Mouse (Mus musculus) stomach, adult 2 months (tissue): ENCODE results near the gene Mpped1. TPM values are rescaled to one million over a fixed set of nuclear protein-coding genes. Genes with fewer than 3 reads are reported as not detected.

Source experiments
- polyA plus RNA-seq: library from polyadenylated mRNA; depleted of rRNA; stranded (reverse); fragments of >200 nt; gene quantifications from 2 replicates; pipeline ENCODE4 v1.2.3, GENCODE M21; 2012; rRNA removed

The Mpped1 gene
- polyA plus RNA-seq = not detected in 2 replicates

GRCm38 (mm10) chr15:83779387-83779786 lies at the start of gene Mpped1:
Gene Mpped1 (plus strand): TSS chr15:83779467.

Other genes with a start within 250 kb of the Mpped1 start
- 429 and 634 TPM in 2 replicates for gene Tspo, start 215.9 kb upstream of the Mpped1 start, polyA plus RNA-seq
- gene Mcat, start 215.7 kb upstream of the Mpped1 start, polyA plus RNA-seq = 13.6 and 17.0 TPM in 2 replicates
- gene Ttll12, start 184.3 kb upstream of the Mpped1 start, polyA plus RNA-seq = 25.0 and 26.0 TPM in 2 replicates
- 8.1 and 10.5 TPM in 2 replicates for gene Scube1, start 54.4 kb upstream of the Mpped1 start, polyA plus RNA-seq